Mouse (Mus musculus) spleen, adult 2 months (tissue): ENCODE results near the gene Brat1.

ENCODE experiments used
- CTCF ChIP-seq: fragments of 200-500 bp; IDR thresholded peaks from 2 replicates; pipeline ENCODE4 v1.5.1; 2011; ENCODE audit warnings: mild to moderate bottlenecking, inconsistent platforms; ENCODE audit not compliant: insufficient read depth, insufficient read length, insufficient replicate concordance; ENCODE audit errors: extremely low read depth
- POLR2A ChIP-seq: fragments of 200-500 bp; IDR thresholded peaks from 2 replicates; pipeline ENCODE4 v1.6.1; 2011; ENCODE audit warnings: low read depth, low read length, inconsistent platforms

DNA sequence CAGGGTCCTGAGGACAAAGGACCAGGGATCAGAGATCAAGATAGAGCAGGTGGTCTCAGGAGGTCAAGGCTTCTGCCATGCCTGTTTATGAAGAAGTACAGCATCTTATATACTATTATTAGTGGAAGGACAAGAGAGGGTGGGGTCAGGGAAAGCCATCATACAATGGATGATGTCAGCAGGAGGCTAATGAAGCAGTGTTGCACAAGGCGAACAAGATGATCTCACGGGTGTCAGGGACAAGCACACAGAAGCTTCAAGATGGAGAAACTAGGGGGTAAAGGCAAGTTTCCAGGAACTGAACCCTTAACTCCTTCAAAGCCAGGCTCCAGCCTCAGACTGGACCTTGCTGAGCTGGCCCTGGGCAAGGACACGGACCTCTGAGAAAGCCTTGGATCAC, 17.3 kb downstream of the Brat1 start:
- TF ChIP-seq CTCF (no peak), POLR2A (no peak)
